Mouse (Mus musculus) lung, adult 2 months (tissue): ENCODE data around the gene Ropn1l. TPM values are rescaled to one million over a fixed set of nuclear protein-coding genes. Genes with fewer than 3 reads are reported as not detected.
A peak's percentile ranks its signal among the peaks of the same experiment; 100 is the strongest.

Experiments
- DNase-seq: peaks from one replicate; pipeline ENCODE4 v3.0.0; 2022
- H3K4me1 ChIP-seq: fragments of 200-500 bp; 2 replicates; pipeline ENCODE4 v1.6.1; 2011; ENCODE audit warnings: low read length; ENCODE audit not compliant: control insufficient read depth, insufficient read depth
- H3K4me3 ChIP-seq: fragments of 200-500 bp; replicated peaks from 2 replicates; pipeline ENCODE3; 2011; ENCODE audit warnings: low read depth, mild to moderate bottlenecking, control low read depth, low read length; ENCODE audit errors: extremely low read depth
- CTCF ChIP-seq: fragments of 200-500 bp; IDR thresholded peaks from 2 replicates; pipeline ENCODE4 v1.5.1; 2011; ENCODE audit warnings: mild to moderate bottlenecking, low read length, control low read depth; ENCODE audit not compliant: insufficient read depth
- POLR2A ChIP-seq: fragments of 200-500 bp; IDR thresholded peaks from 2 replicates; pipeline ENCODE4 v1.6.1; 2011; ENCODE audit warnings: low read depth, mild to moderate bottlenecking, control low read depth, low read length, borderline replicate concordance; ENCODE audit errors: extremely low read depth
- WGBS: fragments of 180-500 bp; shearing (Covaris S2); methylation state at CpG from one replicate; pipeline ENCODE4 v1.1.7; 2018; 5-methylcytosine and 5-hydroxymethylcytosine counted together
- polyA plus RNA-seq: library from polyadenylated mRNA; depleted of rRNA; stranded (reverse); fragments of >200 nt; gene quantifications from 2 replicates; pipeline ENCODE4 v1.2.3, GENCODE M21; 2012

Gene Ropn1l
- polyA plus RNA-seq, 1 experiment, result 2.1 TPM

GRCm38 (mm10) chr15:31426066-31426706 lies 27.4 kb downstream of the Ropn1l start:
- no peaks in the 10 kb centered on the region for H3K4me1 ChIP-seq
- WGBS, result 29% methylated on average over 8 of the region's 8 CpGs
- TF ChIP-seq CTCF (no peak), POLR2A (no peak)

GRCm38 (mm10) chr15:31422649-31423369 lies 30.7 kb downstream of the Ropn1l start:
- 38% methylated on average over 7 of the region's 7 CpGs for WGBS
- TF ChIP-seq POLR2A (no peak), CTCF (no peak)
- DNase-seq, result no peak
- H3K4me3 ChIP-seq, result no peak overlapping the region
- 0 out of 2 replicates have a peak, but pooled peaks cover 2% of the 10 kb centered on the region for H3K4me1 ChIP-seq

More at GRCm38 (mm10) chr15:31426066-31426706, 27.4 kb downstream of the Ropn1l start:
- DNase-seq, result no peak
- no peak overlapping the region for H3K4me3 ChIP-seq

GRCm38 (mm10) chr15:31419037-31419436 lies 34.5 kb downstream of the Ropn1l start:
- Histone ChIP-seq H3K4me3 (no peak overlapping the region), H3K4me1 (peaks cover 8% of the 10 kb centered on the region)
- DNase-seq, result peak; percentile 46
- WGBS, result 46% methylated on average over 9 of the region's 9 CpGs
- no peak for TF ChIP-seq POLR2A
- TF ChIP-seq CTCF, result peak; percentile 81

GRCm38 (mm10) chr15:31418686-31419024 lies 34.9 kb downstream of the Ropn1l start:
- Histone ChIP-seq H3K4me1 (peaks cover 8% of the 10 kb centered on the region), H3K4me3 (no peak overlapping the region)
- TF ChIP-seq CTCF (no peak), POLR2A (no peak)
- 11% methylated on average over 7 of the region's 7 CpGs for WGBS
- peak; percentile 21 for DNase-seq

- Histone ChIP-seq H3K4me3 (peak overlapping the region; percentile 42), H3K4me1 (peaks cover 9% of the 10 kb centered on the region)
- WGBS, result 17% methylated on average over 21 of the region's 21 CpGs
- TF ChIP-seq POLR2A, result peak; percentile 29; the same call in 1 of the 2 replicates
- no peak for TF ChIP-seq CTCF
- peak; percentile 65 for DNase-seq
Measured at GRCm38 (mm10) chr15:31417796-31418685, 35.5 kb downstream of the Ropn1l start.

GRCm38 (mm10) chr15:31417409-31417795 lies 36.1 kb downstream of the Ropn1l start:
- TF ChIP-seq POLR2A (no peak), CTCF (no peak)
- H3K4me1 ChIP-seq, result peaks cover 10% of the 10 kb centered on the region
- 29% methylated on average over 6 of the region's 6 CpGs for WGBS
- H3K4me3 ChIP-seq, result no peak overlapping the region
- DNase-seq, result no peak

- peak; percentile 19 for DNase-seq
- TF ChIP-seq POLR2A (0 out of 2 replicates have a peak, but pooled peaks have one; percentile 7), CTCF (no peak)
- 46% methylated on average over 4 of the region's 4 CpGs for WGBS
- Histone ChIP-seq H3K4me1 (peaks cover 13% of the 10 kb centered on the region), H3K4me3 (no peak overlapping the region)
Measured at GRCm38 (mm10) chr15:31415181-31415580, 38.4 kb downstream of the Ropn1l start.

- no peak for DNase-seq
- WGBS, result 58% methylated on average over 6 of the region's 6 CpGs
- peaks cover 13% of the 10 kb centered on the region for H3K4me1 ChIP-seq
- TF ChIP-seq POLR2A (no peak), CTCF (no peak)
- H3K4me3 ChIP-seq, result no peak overlapping the region
Measured at GRCm38 (mm10) chr15:31414179-31414898, 39.2 kb downstream of the Ropn1l start.

GRCm38 (mm10) chr15:31413662-31414061 lies 39.9 kb downstream of the Ropn1l start:
- WGBS, result 94% methylated on average over 6 of the region's 6 CpGs
- peaks cover 12% of the 10 kb centered on the region for H3K4me1 ChIP-seq
- no peak for TF ChIP-seq POLR2A
- no peak for TF ChIP-seq CTCF

More at GRCm38 (mm10) chr15:31413662-31414061, 39.9 kb downstream of the Ropn1l start:
- no peak for DNase-seq
- no peak overlapping the region for H3K4me3 ChIP-seq
